Mouse (Mus musculus) heart, adult 2 months (tissue): ENCODE results near the gene Dip2c. TPM values are rescaled to one million over a fixed set of nuclear protein-coding genes. Genes with fewer than 3 reads are reported as not detected.

Experiments used
- DNase-seq, 2 experiments: peaks; one replicate each; pipeline ENCODE4 v3.0.0; 2021
- H3K27ac ChIP-seq: fragments of 200-600 bp; 2 replicates; pipeline ENCODE4 v1.8.1; 2022
- H3K27me3 ChIP-seq: fragments of 200-500 bp; 2 replicates; pipeline ENCODE4 v1.6.1; 2012; ENCODE audit warnings: mild to moderate bottlenecking, low read length, inconsistent platforms, mixed read lengths; ENCODE audit not compliant: control insufficient read depth, insufficient read depth
- H3K36me3 ChIP-seq: fragments of 200-500 bp; 2 replicates; pipeline ENCODE4 v1.6.1; 2012; ENCODE audit warnings: low read length, inconsistent platforms; ENCODE audit not compliant: control insufficient read depth, insufficient read depth
- H3K4me1 ChIP-seq: fragments of 200-500 bp; 2 replicates; pipeline ENCODE4 v1.6.1; 2011; ENCODE audit warnings: low read length; ENCODE audit not compliant: control insufficient read depth, insufficient read depth
- H3K4me3 ChIP-seq: fragments of 200-600 bp; 2 replicates; pipeline ENCODE4 v1.8.1; 2022
- H3K79me2 ChIP-seq: fragments of 200-500 bp; replicated peaks from 2 replicates; pipeline ENCODE4 v1.6.1; 2012; ENCODE audit warnings: mild to moderate bottlenecking, inconsistent platforms, low read length, moderate library complexity, mixed read lengths; ENCODE audit not compliant: control insufficient read depth, insufficient read depth
- H3K9ac ChIP-seq: fragments of 200-500 bp; 2 replicates; pipeline ENCODE4 v1.6.1; 2012; ENCODE audit warnings: low read depth, mild to moderate bottlenecking, control low read depth, inconsistent platforms, low read length, mixed read lengths
- CTCF ChIP-seq: fragments of 200-600 bp; IDR thresholded peaks from 2 replicates; pipeline ENCODE4 v1.8.1; 2022; ENCODE audit warnings: antibody characterized with exemption, mild to moderate bottlenecking, moderate library complexity
- EP300 ChIP-seq: fragments of 200-500 bp; IDR thresholded peaks from 2 replicates; pipeline ENCODE4 v1.6.1; 2011; ENCODE audit warnings: low read depth, low read length, control low read depth; ENCODE audit not compliant: insufficient read depth
- POLR2A ChIP-seq: fragments of 200-500 bp; IDR thresholded peaks from 2 replicates; pipeline ENCODE4 v1.6.1; 2011; ENCODE audit warnings: mild to moderate bottlenecking, low read depth, low read length, control low read depth; ENCODE audit not compliant: insufficient read depth
- WGBS: fragments of 180-500 bp; shearing (Covaris S2); methylation state at CpG from one replicate; pipeline ENCODE4 v1.1.7; 2018; 5-methylcytosine and 5-hydroxymethylcytosine counted together
- intact Hi-C: fragments of 180-260 bp; cut with DNase I; formaldehyde crosslinking; loops from one replicate; pipeline ENCODE4 v1.15.1; 2025
- polyA plus RNA-seq: library from polyadenylated mRNA; depleted of rRNA; stranded (reverse); fragments of >200 nt; gene quantifications from 2 replicates; pipeline ENCODE4 v1.2.3, GENCODE M21; 2012
- total RNA-seq, 2 experiments: library from RNA; stranded (reverse); gene quantifications; 2 replicates each; pipeline ENCODE4 v1.2.3; 2021

Gene Dip2c
- total and polyA plus RNA-seq, 3 experiments: 19.1 to 43.7 (median 36.3) TPM

DNA sequence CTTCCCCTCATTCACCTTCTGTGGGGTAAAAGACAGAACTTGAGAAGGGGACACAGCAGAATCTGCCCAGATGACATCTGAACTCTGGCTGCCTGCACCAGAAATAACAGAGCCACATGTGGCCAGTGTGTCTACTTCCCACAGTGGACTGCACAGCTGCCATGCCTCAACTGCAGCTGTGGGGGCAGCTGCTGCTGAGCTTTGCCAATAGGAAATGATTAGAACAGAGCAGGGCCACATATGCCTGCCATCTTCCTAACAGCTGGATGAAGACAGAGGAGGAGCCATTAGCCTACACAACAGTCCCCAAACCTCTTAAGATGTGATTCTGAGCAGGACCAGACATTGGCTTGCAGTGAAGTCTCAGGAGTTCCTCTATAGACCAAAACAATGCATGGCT lies 419.5 kb downstream of the Dip2c start:
- peaks cover 12% of the 10 kb centered on the region for H3K36me3 ChIP-seq
- intact Hi-C loops: no loop called here
- H3K9ac ChIP-seq: no peak overlapping the region
- H3K27ac ChIP-seq: no peak overlapping the region
- peak; percentile 62 to 63 for DNase-seq
- no peaks in the 10 kb centered on the region for H3K79me2 ChIP-seq
- no peak for TF ChIP-seq POLR2A
- TF ChIP-seq EP300: 0 out of 2 replicates have a peak, but pooled peaks have one; percentile 42
- H3K27me3 ChIP-seq: no peaks in the 10 kb centered on the region
- no peak overlapping the region for H3K4me3 ChIP-seq
- H3K4me1 ChIP-seq: no peaks in the 10 kb centered on the region

GRCm38 (mm10) chr13:9697340-9697739 lies 421.0 kb downstream of the Dip2c start:
- no peak overlapping the region for H3K4me3 ChIP-seq
- no peaks in the 10 kb centered on the region for H3K79me2 ChIP-seq
- intact Hi-C loops: no loop called here
- H3K27ac ChIP-seq: no peak overlapping the region
- 99% methylated on average over 4 of the region's 4 CpGs for WGBS
- H3K36me3 ChIP-seq: peaks cover 12% of the 10 kb centered on the region
- H3K27me3 ChIP-seq: no peaks in the 10 kb centered on the region
- H3K4me1 ChIP-seq: no peaks in the 10 kb centered on the region
- DNase-seq: no peak
- no peak for TF ChIP-seq EP300
- no peak for TF ChIP-seq POLR2A
- no peak for TF ChIP-seq CTCF
- H3K9ac ChIP-seq: no peak overlapping the region

DNA sequence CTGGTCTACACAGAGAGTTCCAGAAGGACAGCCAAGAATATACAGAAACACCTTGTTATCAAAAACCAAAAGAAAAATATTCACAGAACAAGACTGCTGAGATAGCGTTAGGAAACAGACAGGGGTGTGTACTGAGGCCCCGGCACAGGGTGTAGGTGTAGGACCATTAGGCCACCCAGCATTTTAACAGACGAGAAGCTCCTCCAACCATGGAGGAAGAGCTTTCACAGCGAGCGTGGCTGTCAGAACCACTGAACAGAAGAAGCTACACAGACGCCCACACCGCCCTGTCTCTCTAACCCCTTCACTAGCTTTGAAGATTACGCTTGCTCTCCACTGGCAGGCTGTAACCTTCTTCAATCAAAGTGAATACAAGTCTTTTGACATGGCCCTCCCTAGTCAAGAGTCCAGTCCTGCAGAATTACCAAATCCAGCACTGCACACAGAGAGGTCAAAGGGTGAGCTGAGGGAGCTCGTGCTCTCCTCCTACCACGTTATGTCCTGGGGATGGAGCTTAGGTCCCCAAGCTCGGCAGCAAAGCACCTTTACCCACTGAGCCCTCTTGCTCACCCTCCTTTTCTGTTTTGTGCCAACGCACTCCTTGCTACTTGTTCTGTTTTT lies 426.4 kb downstream of the Dip2c start:
- Histone ChIP-seq H3K4me3 (no peak overlapping the region), H3K36me3 (no peaks in the 10 kb centered on the region), H3K4me1 (no peaks in the 10 kb centered on the region), H3K9ac (no peak overlapping the region), H3K27ac (no peak overlapping the region), H3K27me3 (no peaks in the 10 kb centered on the region), H3K79me2 (no peaks in the 10 kb centered on the region)
- 85% methylated on average over 12 of the region's 12 CpGs for WGBS
- intact Hi-C loops: no loop called here
- no peak for TF ChIP-seq POLR2A
- TF ChIP-seq EP300: no peak
- no peak for TF ChIP-seq CTCF
- DNase-seq: no peak

DNA sequence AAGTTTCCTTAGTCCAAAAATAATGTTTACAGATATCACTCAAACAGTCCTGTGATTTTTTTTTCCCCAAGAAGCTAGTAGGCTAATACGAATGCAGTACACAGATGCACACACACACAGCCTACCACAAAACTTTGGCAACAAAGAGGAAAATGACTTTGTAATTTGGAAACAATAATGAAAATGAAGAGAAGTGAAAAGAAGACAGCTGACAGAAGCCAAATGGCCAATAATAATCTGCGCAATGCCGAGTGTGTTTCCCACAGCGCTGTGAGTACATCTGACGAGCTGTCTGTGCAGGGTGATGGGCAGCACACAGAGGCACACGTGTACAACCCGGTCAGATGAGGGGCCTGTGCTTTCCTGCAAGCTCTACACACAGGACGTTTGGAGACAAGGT lies 430.4 kb downstream of the Dip2c start:
- H3K27me3 ChIP-seq: no peaks in the 10 kb centered on the region
- no peak overlapping the region for H3K27ac ChIP-seq
- 88% methylated on average over 8 of the region's 8 CpGs for WGBS
- H3K4me3 ChIP-seq: no peak overlapping the region
- no peak for TF ChIP-seq CTCF
- no peak for TF ChIP-seq POLR2A
- no peak for TF ChIP-seq EP300
- DNase-seq: no peak
- H3K9ac ChIP-seq: no peak overlapping the region
- no peaks in the 10 kb centered on the region; the same call in 1 of the 2 replicates for H3K36me3 ChIP-seq
- intact Hi-C loops: no loop called here
- H3K4me1 ChIP-seq: no peaks in the 10 kb centered on the region
- H3K79me2 ChIP-seq: peaks cover 1% of the 10 kb centered on the region; the same call in 1 of the 2 replicates

GRCm38 (mm10) chr13:9708433-9709240 lies 432.3 kb downstream of the Dip2c start:
- Histone ChIP-seq H3K9ac (no peak overlapping the region), H3K79me2 (peaks cover 2% of the 10 kb centered on the region), H3K27me3 (no peaks in the 10 kb centered on the region), H3K27ac (no peak overlapping the region), H3K4me3 (no peak overlapping the region), H3K4me1 (no peaks in the 10 kb centered on the region), H3K36me3 (no peaks in the 10 kb centered on the region; the same call in 1 of the 2 replicates)
- DNase-seq: no peak
- TF ChIP-seq EP300 (no peak), POLR2A (no peak), CTCF (no peak)
- 85% methylated on average over 7 of the region's 7 CpGs for WGBS
- intact Hi-C loops: no loop called here

DNA sequence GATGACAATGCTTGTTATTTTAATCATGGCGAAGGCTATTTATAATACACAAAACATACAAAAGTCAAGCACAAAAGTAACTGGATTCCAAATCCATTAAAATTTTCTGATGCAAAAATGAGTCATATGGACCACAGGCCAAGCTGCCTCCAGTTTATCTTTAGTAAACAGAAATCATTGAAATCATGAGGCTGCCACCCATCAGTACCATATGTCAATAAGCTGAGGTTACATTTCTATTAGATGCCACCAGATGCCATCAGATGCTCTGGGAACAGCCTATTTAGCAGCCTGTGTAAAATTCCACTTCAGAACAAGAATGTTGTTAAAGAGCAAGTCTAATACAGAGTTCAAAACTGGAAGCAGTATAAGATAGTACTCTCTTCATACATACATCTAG lies 436.1 kb downstream of the Dip2c start:
- TF ChIP-seq POLR2A (no peak), CTCF (no peak), EP300 (no peak)
- Histone ChIP-seq H3K9ac (no peak overlapping the region), H3K4me3 (no peak overlapping the region), H3K4me1 (no peaks in the 10 kb centered on the region), H3K27me3 (no peaks in the 10 kb centered on the region), H3K79me2 (peaks cover 3% of the 10 kb centered on the region), H3K27ac (no peak overlapping the region), H3K36me3 (no peaks in the 10 kb centered on the region; the same call in 1 of the 2 replicates)
- 98% methylated on average over 1 of the region's 1 CpGs for WGBS
- intact Hi-C loops: no loop called here
- DNase-seq: no peak
